In the genomic region with DNA sequence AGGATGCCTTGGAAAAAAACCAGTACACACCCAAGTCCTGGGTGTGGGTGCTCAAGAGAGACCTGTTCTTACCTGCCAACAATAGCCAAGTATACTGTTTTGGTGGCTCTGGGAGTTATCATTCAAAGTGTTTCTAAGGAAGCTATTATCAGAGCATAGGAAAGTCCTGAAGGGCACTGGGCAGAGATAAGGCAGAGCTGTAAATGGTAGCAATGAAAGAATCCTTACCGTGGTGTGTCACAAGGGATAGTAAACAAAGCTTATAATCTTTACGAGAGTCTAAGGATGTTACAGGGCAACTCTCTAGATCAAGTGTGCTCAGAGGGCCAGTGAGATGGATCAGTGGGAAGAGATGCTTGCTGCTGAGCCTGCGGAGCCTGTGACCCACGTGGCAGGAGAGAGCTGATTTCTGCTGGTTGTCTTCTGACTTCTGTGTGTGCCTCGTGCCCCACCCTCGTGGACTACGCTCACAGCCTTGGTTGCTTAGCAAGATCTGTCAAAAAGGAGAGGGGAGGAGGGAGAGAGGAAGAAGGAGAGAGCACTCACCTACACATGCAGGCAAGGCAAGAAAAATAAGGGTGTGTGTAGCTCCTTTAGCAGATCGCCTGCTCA, we compare ENCODE assay signal across 16 mouse cellular contexts. TPM values are rescaled to one million over a fixed set of nuclear protein-coding genes. Genes with fewer than 3 reads are reported as not detected.
DNase-seq lines count a peak whose midpoint lies in the region; ATAC-seq and TF ChIP-seq lines count a peak whose summit lies in the region.
"Had no signal": no experiment of that assay in that cellular context is flagged by ENCODE, and none has a peak within 500 bp of the region (broad histone marks: within the 10 kb centered on the region; RNA-seq: fewer than 3 reads in every experiment).

No protein-coding gene starts in this region.

- no peaks in the 10 kb centered on the region for H3K27me3 ChIP-seq in intestine, postnatal 0 days (replicated peaks; ENCODE audit: control insufficient read depth, insufficient read depth, low read length)
- H3K27me3 ChIP-seq: lung, embryonic 15.5 days had no signal

- H3K4me2 ChIP-seq in intestine, postnatal 0 days (replicated peaks; ENCODE audit: low read depth), result no peak overlapping the region
- H3K4me2 ChIP-seq: lung, embryonic 15.5 days had no signal

- H3K27ac ChIP-seq in intestine, postnatal 0 days (ENCODE audit: low read depth, low read length), result peak overlapping the region; percentile 79
- H3K27ac ChIP-seq: embryonic facial prominence, embryonic 10.5 days; lung, embryonic 15.5 days had no signal

- H3K36me3 ChIP-seq in intestine, postnatal 0 days (ENCODE audit: control insufficient read depth, insufficient read depth), result peaks cover 28% of the 10 kb centered on the region
- H3K36me3 ChIP-seq: embryonic facial prominence, embryonic 10.5 days had no signal

- H3K4me3 ChIP-seq in intestine, postnatal 0 days (ENCODE audit: low read depth, low read length), result no peak overlapping the region
- H3K4me3 ChIP-seq: embryonic facial prominence, embryonic 10.5 days; lung, embryonic 15.5 days had no signal

- TF ChIP-seq CTCF in intestine, postnatal 0 days (IDR thresholded peaks at IDR 0.05; ENCODE audit: low read depth), result no peak

- H3K9me3 ChIP-seq in intestine, postnatal 0 days (ENCODE audit: control insufficient read depth), result no peaks in the 10 kb centered on the region
- H3K9me3 ChIP-seq: embryonic facial prominence, embryonic 10.5 days; lung, embryonic 15.5 days had no signal

- DNase-seq in right cerebral cortex, adult 18-20 months, result peak; percentile 32
- no peak for DNase-seq in right cerebral cortex, adult 2 months (ENCODE audit: low spot score in 2 of 2)
- peak; percentile 49 for DNase-seq in R1 (ENCODE audit: low read depth, low spot score)
- DNase-seq in telencephalon, adult 2 months (ENCODE audit: low read depth, low spot score), result peak; percentile 15
- no peak for DNase-seq in cerebellum, adult 11-12 months
- DNase-seq in layer of hippocampus, postnatal 14 days (ENCODE audit: low spot score in 2 of 2), result no peak
- no peak for DNase-seq in embryo, embryonic 10.5 days (ENCODE audit: low spot score)
- DNase-seq: cerebellum, adult 2 months; heart, postnatal 4 days; kidney, adult 8-10 months; left cerebral cortex, postnatal 4 days; thymus, postnatal 25 days had no signal

- 32% methylated on average over 8 of the region's 8 CpGs for WGBS in intestine, postnatal 0 days

- no peak overlapping the region for H3K9ac ChIP-seq in intestine, postnatal 0 days (ENCODE audit: low read depth, low read length)
- H3K9ac ChIP-seq: lung, embryonic 15.5 days had no signal

- peak; percentile 78 for ATAC-seq in intestine, postnatal 0 days

- H3K4me1 ChIP-seq in intestine, postnatal 0 days (replicated peaks; ENCODE audit: control insufficient read depth, insufficient read depth, low read length), result peaks cover 10% of the 10 kb centered on the region; the same call in 1 of the 2 replicates
- H3K4me1 ChIP-seq: embryonic facial prominence, embryonic 10.5 days had no signal

RNA-seq across cellular contexts. Expression of a gene that starts 23.1 kb away (rescaled TPM):
- 24.2 and 26.2 TPM in 2 replicates for polyA plus RNA-seq in intestine, postnatal 0 days (2015; fragmentation: Nextera tagmentation; extraction: Ambion mirVana)
- total RNA-seq in layer of hippocampus, postnatal 14 days (2021), result 1 to 10 TPM; 4.0 to 5.2 TPM

RNA-seq across cellular contexts. Expression of a gene that starts 44.4 kb away (rescaled TPM):
- 1.7 and 2.0 TPM in 2 replicates for polyA plus RNA-seq in intestine, postnatal 0 days (2015; fragmentation: Nextera tagmentation; extraction: Ambion mirVana)
- 10 to 100 TPM; 36.7 to 39.5 TPM for total RNA-seq in layer of hippocampus, postnatal 14 days (2021)

RNA-seq across cellular contexts. Expression of a gene that starts 51.4 kb away (rescaled TPM):
- polyA plus RNA-seq in intestine, postnatal 0 days (2015; fragmentation: Nextera tagmentation; extraction: Ambion mirVana), result 0.93 and 1.7 TPM in 2 replicates
- not detected for total RNA-seq in layer of hippocampus, postnatal 14 days (2021)
- total RNA-seq: heart, postnatal 4 days; layer of hippocampus, postnatal 25 days; left cerebral cortex, postnatal 4 days had no signal
- polyA plus RNA-seq: embryonic facial prominence, embryonic 10.5 days had no signal

RNA-seq across cellular contexts. Expression of a gene that starts 52.2 kb away (rescaled TPM):
- polyA plus RNA-seq in intestine, postnatal 0 days (2015; fragmentation: Nextera tagmentation; extraction: Ambion mirVana), result 4.1 and 4.6 TPM in 2 replicates
- total RNA-seq in layer of hippocampus, postnatal 14 days (2021), result 10 to 100 TPM; 16.3 to 19.5 TPM

RNA-seq across cellular contexts. Expression of a gene that starts 55.5 kb away (rescaled TPM):
- polyA plus RNA-seq in intestine, postnatal 0 days (2015; fragmentation: Nextera tagmentation; extraction: Ambion mirVana), result not detected in 2 replicates
- total RNA-seq in layer of hippocampus, postnatal 14 days (2021), result not detected
- total RNA-seq: heart, postnatal 4 days; layer of hippocampus, postnatal 25 days; left cerebral cortex, postnatal 4 days had no signal
- polyA plus RNA-seq: cerebellum, adult 2 months; embryonic facial prominence, embryonic 10.5 days; lung, embryonic 15.5 days had no signal

Comparison
In these comparisons a context has a peak if more than half of its experiments do, and no peak if none do; other contexts are left out.
1. DNase-seq: peak in right cerebral cortex, adult 18-20 months (single experiment), R1 (single experiment) and telencephalon, adult 2 months (single experiment); none in right cerebral cortex, adult 2 months (0 of 2), cerebellum, adult 11-12 months (single experiment), layer of hippocampus, postnatal 14 days (0 of 2) and embryo, embryonic 10.5 days (single experiment).